Mouse (Mus musculus) forebrain, embryonic 14.5 days (tissue): ENCODE data around the gene F10. TPM values are rescaled to one million over a fixed set of nuclear protein-coding genes. Genes with fewer than 3 reads are reported as not detected.

Experiments used
- ATAC-seq: fragments of 200-750 bp; cut with Nextera tagmentation; 2 replicates; pipeline ENCODE4 v1.8.0; 2017; ENCODE audit warnings: mild to moderate bottlenecking, moderate library complexity
- DNase-seq: peaks from one replicate; pipeline ENCODE4 v3.0.0-alpha.2; 2015; ENCODE audit warnings: low spot score
- H3K27ac ChIP-seq: fragments of 300-500 bp; sonication (generic); 2 replicates; pipeline ENCODE4 v1.5.1; 2014; ENCODE audit warnings: low read depth, mild to moderate bottlenecking, control low read depth, low read length, moderate library complexity
- H3K27me3 ChIP-seq: fragments of 300-500 bp; sonication (generic); replicated peaks from 2 replicates; pipeline ENCODE4 v1.6.1; 2014; ENCODE audit warnings: low read length, control low read depth, mixed read lengths; ENCODE audit not compliant: control insufficient read depth, insufficient read depth
- H3K36me3 ChIP-seq: fragments of 300-500 bp; sonication (generic); 2 replicates; pipeline ENCODE4 v1.6.1; 2014; ENCODE audit warnings: low read length, control low read depth; ENCODE audit not compliant: control insufficient read depth, insufficient read depth
- H3K4me1 ChIP-seq: fragments of 300-500 bp; sonication (generic); 2 replicates; pipeline ENCODE4 v1.6.1; 2014; ENCODE audit warnings: antibody characterized with exemption, low read length, control low read depth; ENCODE audit not compliant: control insufficient read depth, insufficient read depth
- H3K4me2 ChIP-seq: fragments of 300-500 bp; sonication (generic); 2 replicates; pipeline ENCODE4 v1.6.1; 2014; ENCODE audit warnings: mild to moderate bottlenecking, control low read depth, low read length
- H3K4me3 ChIP-seq: fragments of 300-500 bp; sonication (generic); 2 replicates; pipeline ENCODE4 v1.5.1; 2014; ENCODE audit warnings: low read depth, low read length, control low read depth
- H3K9ac ChIP-seq: fragments of 300-500 bp; sonication (generic); 2 replicates; pipeline ENCODE4 v1.6.1; 2014; ENCODE audit warnings: mild to moderate bottlenecking, low read length, control low read depth, moderate library complexity
- H3K9me3 ChIP-seq: fragments of 300-500 bp; sonication (generic); replicated peaks from 2 replicates; pipeline ENCODE4 v1.6.1; 2016; ENCODE audit warnings: low read length, control low read depth, mixed read lengths; ENCODE audit not compliant: control insufficient read depth
- WGBS: fragments of 180-500 bp; shearing (Covaris S2); extraction: QIAGEN DNeasy Blood & Tissue Kit; methylation state at CpG from one replicate; pipeline ENCODE4 v1.1.7; 2014; 5-methylcytosine and 5-hydroxymethylcytosine counted together
- polyA plus RNA-seq: library from polyadenylated mRNA; unstranded; fragments of >200 nt; fragmentation: Nextera tagmentation; extraction: Ambion mirVana; gene quantifications from 2 replicates; pipeline ENCODE4 v1.2.1, GENCODE M21; 2014

The F10 gene
- polyA plus RNA-seq, 1 experiment from 2014 or later, result not detected

- H3K36me3 ChIP-seq, result peaks cover 99% of the 10 kb centered on the region
- no peak overlapping the region for H3K4me2 ChIP-seq
- H3K9ac ChIP-seq, result no peak overlapping the region
- no peak overlapping the region for H3K4me3 ChIP-seq
- H3K27me3 ChIP-seq, result no peaks in the 10 kb centered on the region
- WGBS, result 87% methylated on average over 4 of the region's 4 CpGs
- no peaks in the 10 kb centered on the region for H3K9me3 ChIP-seq
- ATAC-seq (no peak), DNase-seq (no peak)
- no peak overlapping the region for H3K27ac ChIP-seq
- H3K4me1 ChIP-seq, result no peaks in the 10 kb centered on the region
Observed at GRCm38 (mm10) chr8:13007458-13007857, 29.6 kb upstream of the F10 start.

GRCm38 (mm10) chr8:13010313-13010712 lies 26.8 kb upstream of the F10 start:
- no peak overlapping the region for H3K27ac ChIP-seq
- no peak for ATAC-seq
- no peaks in the 10 kb centered on the region for H3K9me3 ChIP-seq
- no peaks in the 10 kb centered on the region for H3K4me1 ChIP-seq
- no peak for DNase-seq
- H3K4me3 ChIP-seq, result no peak overlapping the region
- WGBS, result 75% methylated on average over 4 of the region's 4 CpGs
- no peaks in the 10 kb centered on the region for H3K27me3 ChIP-seq
- H3K4me2 ChIP-seq, result no peak overlapping the region
- no peak overlapping the region for H3K9ac ChIP-seq
- H3K36me3 ChIP-seq, result peaks cover 99% of the 10 kb centered on the region

- DNase-seq (no peak), ATAC-seq (no peak)
- 64% methylated on average over 4 of the region's 4 CpGs for WGBS
- no peaks in the 10 kb centered on the region for H3K9me3 ChIP-seq
- H3K27ac ChIP-seq, result no peak overlapping the region
- H3K27me3 ChIP-seq, result no peaks in the 10 kb centered on the region
- no peak overlapping the region for H3K4me3 ChIP-seq
- no peak overlapping the region for H3K4me2 ChIP-seq
- H3K4me1 ChIP-seq, result no peaks in the 10 kb centered on the region
- H3K9ac ChIP-seq, result no peak overlapping the region
- peaks cover 62% of the 10 kb centered on the region for H3K36me3 ChIP-seq
Observed at GRCm38 (mm10) chr8:13019560-13019959, 17.5 kb upstream of the F10 start.

DNA sequence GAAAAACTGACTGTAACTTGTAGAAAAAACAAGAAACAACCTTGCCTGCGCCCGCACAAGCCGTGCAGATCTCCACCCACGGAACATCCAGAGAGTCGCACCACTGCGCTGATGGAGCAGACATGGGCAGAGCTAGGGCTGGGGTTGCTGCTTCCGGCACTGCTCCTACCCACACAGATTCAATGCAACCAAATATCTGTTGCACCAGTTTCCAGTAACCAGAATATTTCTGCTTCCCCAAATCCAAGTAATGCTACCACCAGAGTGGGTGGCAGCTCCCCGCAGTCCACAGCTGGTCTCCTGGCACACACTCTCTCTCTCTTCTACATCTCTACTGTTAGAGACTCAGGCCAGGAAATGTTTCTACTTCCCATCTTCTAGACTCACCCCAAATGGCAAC lies 15.3 kb upstream of the F10 start:
- Histone ChIP-seq H3K4me1 (no peaks in the 10 kb centered on the region), H3K9ac (no peak overlapping the region), H3K27me3 (no peaks in the 10 kb centered on the region), H3K9me3 (no peaks in the 10 kb centered on the region), H3K27ac (no peak overlapping the region), H3K4me3 (no peak overlapping the region), H3K4me2 (no peak overlapping the region), H3K36me3 (peaks cover 40% of the 10 kb centered on the region)
- DNase-seq, result no peak
- no peak for ATAC-seq
- 95% methylated on average over 8 of the region's 8 CpGs for WGBS

GRCm38 (mm10) chr8:13025487-13026224 lies 11.5 kb upstream of the F10 start, which contains the start of gene F7:
Gene F7 (plus strand): TSS chr8:13026034.
- ATAC-seq (no peak), DNase-seq (no peak)
- Histone ChIP-seq H3K27ac (no peak within 1 kb of the TSS), H3K9ac (no peak within 1 kb of the TSS), H3K4me3 (no peak within 1 kb of the TSS), H3K9me3 (no peaks in the 10 kb centered on the region), H3K4me2 (no peak within 1 kb of the TSS), H3K36me3 (peaks cover 7% of the 10 kb centered on the region; the same call in 1 of the 2 replicates), H3K27me3 (no peaks in the 10 kb centered on the region), H3K4me1 (no peaks in the 10 kb centered on the region)
- WGBS, result 71% methylated on average over 10 of the region's 10 CpGs

- 89% methylated on average over 5 of the region's 5 CpGs for WGBS
- no peak for DNase-seq
- ATAC-seq, result no peak
- H3K4me1 ChIP-seq, result no peaks in the 10 kb centered on the region
- no peaks in the 10 kb centered on the region for H3K27me3 ChIP-seq
- H3K36me3 ChIP-seq, result no peaks in the 10 kb centered on the region
- no peaks in the 10 kb centered on the region for H3K9me3 ChIP-seq
- no peak overlapping the region for H3K4me3 ChIP-seq
- no peak overlapping the region for H3K4me2 ChIP-seq
- no peak overlapping the region for H3K9ac ChIP-seq
- no peak overlapping the region for H3K27ac ChIP-seq
Observed at GRCm38 (mm10) chr8:13027615-13028014, 9.5 kb upstream of the F10 start.

DNA sequence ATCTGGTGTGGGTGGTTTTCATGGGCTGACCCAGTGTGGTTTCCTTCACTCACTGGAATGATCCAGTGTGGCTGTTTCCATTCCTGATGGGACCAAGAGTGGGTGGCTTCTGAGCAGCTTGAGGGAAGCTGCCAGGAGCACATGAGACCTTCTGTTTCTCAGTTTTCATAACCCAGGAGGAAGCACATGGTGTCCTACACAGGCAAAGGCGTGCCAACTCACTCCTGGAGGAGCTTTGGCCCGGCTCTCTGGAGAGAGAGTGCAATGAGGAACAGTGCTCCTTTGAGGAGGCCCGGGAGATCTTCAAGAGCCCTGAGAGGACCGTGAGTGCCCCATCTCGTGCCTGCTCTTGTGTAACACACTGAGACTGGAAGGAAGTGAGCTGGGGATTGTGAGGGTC lies 8.6 kb upstream of the F10 start:
- WGBS, result 81% methylated on average over 5 of the region's 5 CpGs
- no peak overlapping the region for H3K27ac ChIP-seq

DNA sequence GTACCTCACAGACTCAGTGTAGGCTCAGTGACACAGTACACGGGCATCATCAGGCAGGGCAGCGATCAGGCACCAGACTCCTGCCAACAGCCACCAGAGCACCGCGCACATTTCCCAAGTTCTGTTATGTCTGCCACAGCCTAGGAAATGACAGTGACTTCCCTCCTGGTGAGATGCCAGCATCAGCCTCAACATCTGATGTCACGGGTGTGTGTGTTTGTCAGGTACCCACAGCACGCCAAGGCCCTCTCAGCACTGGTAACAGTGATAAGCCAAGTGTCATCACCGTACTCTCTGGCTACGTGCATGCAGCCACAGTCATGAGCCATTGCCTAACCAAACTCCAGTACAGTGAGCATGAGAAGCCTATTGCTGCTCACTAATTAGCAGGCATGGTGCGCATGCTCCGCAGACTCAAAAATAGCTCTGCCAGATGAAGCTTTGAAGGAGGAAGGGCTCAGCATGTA lies 729 bp upstream of the F10 start:
- H3K27ac ChIP-seq, result no peak overlapping the region
- WGBS, result 80% methylated on average over 10 of the region's 10 CpGs
- no peaks in the 10 kb centered on the region for H3K4me1 ChIP-seq
- peak; percentile 62; the same call in 1 of the 2 replicates for ATAC-seq
- H3K27me3 ChIP-seq, result no peaks in the 10 kb centered on the region
- peak; percentile 61 for DNase-seq
- no peak overlapping the region for H3K4me3 ChIP-seq
- no peak overlapping the region for H3K9ac ChIP-seq
- H3K9me3 ChIP-seq, result no peaks in the 10 kb centered on the region
- no peaks in the 10 kb centered on the region for H3K36me3 ChIP-seq
- H3K4me2 ChIP-seq, result no peak overlapping the region

More for the DNA sequence above, 8.6 kb upstream of the F10 start:
- Histone ChIP-seq H3K4me2 (no peak overlapping the region), H3K4me3 (no peak overlapping the region), H3K36me3 (no peaks in the 10 kb centered on the region), H3K9me3 (no peaks in the 10 kb centered on the region), H3K27me3 (no peaks in the 10 kb centered on the region), H3K9ac (no peak overlapping the region), H3K4me1 (no peaks in the 10 kb centered on the region)
- DNase-seq (no peak), ATAC-seq (no peak)

DNA sequence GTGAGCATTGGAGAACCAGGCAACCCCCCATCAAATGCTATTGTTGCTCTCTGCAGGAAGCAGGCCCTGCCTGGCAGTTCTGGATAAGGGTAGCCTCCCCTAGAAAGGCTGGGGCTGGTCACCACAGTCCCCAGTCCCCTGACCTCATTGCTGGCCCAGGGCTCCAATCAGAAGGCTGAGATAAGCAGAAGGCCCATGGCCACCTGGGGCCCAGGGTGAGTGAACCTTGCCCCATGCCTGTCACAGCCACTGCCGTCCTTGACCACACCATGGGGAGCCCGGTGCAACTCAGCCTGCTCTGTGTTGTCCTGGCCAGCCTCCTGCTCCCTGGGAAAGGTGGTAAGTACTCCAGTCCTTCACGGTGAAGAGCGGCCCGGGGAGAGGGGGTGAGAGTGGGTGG lies 461 bp downstream of the F10 start:
- Histone ChIP-seq H3K4me2 (no peak overlapping the region), H3K9me3 (no peaks in the 10 kb centered on the region), H3K36me3 (no peaks in the 10 kb centered on the region), H3K27ac (no peak overlapping the region), H3K9ac (no peak overlapping the region), H3K4me3 (no peak overlapping the region), H3K27me3 (no peaks in the 10 kb centered on the region), H3K4me1 (no peaks in the 10 kb centered on the region)
- no peak for DNase-seq
- no peak for ATAC-seq
- 40% methylated on average over 5 of the region's 5 CpGs for WGBS
